Mouse (Mus musculus): ENCODE data around the gene Fli1. TPM values are rescaled to one million over a fixed set of nuclear protein-coding genes. Genes with fewer than 3 reads are reported as not detected.

The Fli1 gene
- polyA plus RNA-seq, 1 experiment from 2014 or later: 6.0 TPM

DNA sequence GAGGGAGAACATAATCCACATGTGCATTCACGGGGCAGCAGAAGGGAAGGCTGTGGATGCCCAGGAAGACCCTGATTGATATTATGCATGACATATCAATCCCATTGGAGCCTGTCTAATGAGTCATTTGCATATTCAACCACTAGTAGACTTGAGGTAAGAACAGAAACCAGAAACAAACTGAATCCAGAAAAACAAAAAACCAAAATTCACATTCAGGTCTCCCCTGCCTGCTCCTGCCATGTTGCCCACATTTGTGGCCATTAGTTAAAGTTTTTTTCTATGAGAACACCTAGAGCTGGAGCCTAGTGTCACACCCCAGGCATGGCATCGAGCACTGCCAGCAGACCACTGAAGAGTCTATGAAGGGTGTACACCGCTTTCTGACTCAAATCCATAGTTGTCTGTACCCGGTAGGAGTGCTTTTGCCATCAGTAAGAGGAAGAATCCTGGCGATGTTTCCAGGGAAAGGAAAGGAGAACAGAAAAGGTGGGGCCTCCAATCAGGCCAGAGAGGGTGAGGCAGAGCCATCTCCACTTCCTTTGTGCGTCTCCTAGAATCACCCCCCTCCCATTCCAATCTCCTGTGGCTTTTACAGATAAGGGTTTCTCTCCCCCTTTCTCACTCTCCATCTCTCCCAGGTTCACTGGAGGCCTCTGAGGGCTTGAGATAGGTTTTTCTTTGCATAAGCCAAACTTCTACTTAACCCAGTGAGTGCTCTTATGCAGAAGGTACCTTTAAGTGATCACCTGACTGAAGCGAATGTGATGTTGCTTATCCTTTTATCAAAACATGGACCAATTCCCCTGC, 32.0 kb downstream of the Fli1 start:
- no peak overlapping the region for H3K4me2 ChIP-seq (ENCODE audit: low read length)
- H3K36me3 ChIP-seq (ENCODE audit: control insufficient read depth, insufficient read depth, low read length): no peaks in the 10 kb centered on the region
- H3K4me1 ChIP-seq (ENCODE audit: control insufficient read depth, insufficient read depth, low read length): no peaks in the 10 kb centered on the region
- no peak overlapping the region for H3K9ac ChIP-seq (ENCODE audit: low read depth, low read length)
- WGBS: 89% methylated on average over 7 of the region's 7 CpGs
- H3K27ac ChIP-seq (ENCODE audit: low read length): no peak overlapping the region
- H3K27me3 ChIP-seq (ENCODE audit: control insufficient read depth, insufficient read depth, low read depth, low read length): peaks cover 3% of the 10 kb centered on the region; the same call in 1 of the 2 replicates
- ATAC-seq: no peak
- no peak overlapping the region for H3K4me3 ChIP-seq (ENCODE audit: low read depth, low read length)
- no peaks in the 10 kb centered on the region for H3K9me3 ChIP-seq (replicated peaks; ENCODE audit: control insufficient read depth, low read length, poor library complexity, severe bottlenecking)

DNA sequence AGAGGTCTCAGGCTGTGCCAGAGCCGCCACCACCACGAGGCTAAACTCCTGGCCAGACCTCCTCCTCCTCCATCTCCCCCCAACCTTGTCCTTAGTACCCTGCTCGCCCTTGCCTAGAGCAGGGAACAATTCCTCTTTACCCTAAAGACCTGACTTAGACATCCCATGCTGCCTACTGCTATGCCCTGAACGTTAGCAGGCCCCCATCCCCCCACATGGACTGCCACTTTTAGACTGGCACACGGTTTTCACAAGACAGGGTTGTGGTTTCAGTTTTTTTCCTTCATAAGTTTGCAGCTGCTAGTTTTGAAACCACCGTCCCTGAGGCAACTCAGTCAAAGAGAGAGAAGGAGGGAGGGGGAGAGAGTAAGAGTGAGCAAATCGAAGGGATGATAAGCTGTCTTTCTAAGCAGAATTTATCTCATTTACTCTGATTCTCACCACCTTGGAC, 32.9 kb downstream of the Fli1 start:
- ATAC-seq: no peak

DNA sequence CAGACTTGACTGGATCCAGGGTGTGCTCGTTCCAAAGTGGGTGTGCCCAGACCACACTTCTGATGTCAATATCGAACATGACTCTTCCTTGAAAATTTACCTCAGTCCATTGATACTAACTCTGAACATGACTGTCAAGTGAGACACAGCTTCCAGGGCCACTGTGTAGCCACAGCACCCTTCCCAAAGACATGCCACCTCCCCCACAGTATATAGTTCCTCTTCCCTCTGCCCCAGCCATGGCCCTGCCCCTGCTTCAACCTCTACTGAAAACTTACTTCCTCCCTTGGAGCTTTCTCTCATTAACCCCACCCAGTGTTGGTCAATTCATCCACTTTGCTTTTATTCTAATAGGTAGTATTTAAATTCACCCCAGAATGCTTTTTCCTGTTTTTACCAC, 34.0 kb downstream of the Fli1 start:
- Histone ChIP-seq H3K4me2 (ENCODE audit: low read length) (no peak overlapping the region), H3K4me3 (ENCODE audit: low read depth, low read length) (no peak overlapping the region), H3K9ac (ENCODE audit: low read depth, low read length) (no peak overlapping the region), H3K27me3 (ENCODE audit: control insufficient read depth, insufficient read depth, low read depth, low read length) (peaks cover 3% of the 10 kb centered on the region; the same call in 1 of the 2 replicates), H3K27ac (ENCODE audit: low read length) (no peak overlapping the region), H3K9me3 (replicated peaks; ENCODE audit: control insufficient read depth, low read length, poor library complexity, severe bottlenecking) (no peaks in the 10 kb centered on the region), H3K36me3 (ENCODE audit: control insufficient read depth, insufficient read depth, low read length) (no peaks in the 10 kb centered on the region), H3K4me1 (ENCODE audit: control insufficient read depth, insufficient read depth, low read length) (no peaks in the 10 kb centered on the region)
- WGBS: 92% methylated on average over 2 of the region's 2 CpGs
- no peak for ATAC-seq

More for the DNA sequence above, 32.9 kb downstream of the Fli1 start:
- no peaks in the 10 kb centered on the region for H3K36me3 ChIP-seq (ENCODE audit: control insufficient read depth, insufficient read depth, low read length)
- H3K9ac ChIP-seq (ENCODE audit: low read depth, low read length): no peak overlapping the region
- WGBS: 66% methylated on average over 7 of the region's 7 CpGs
- H3K4me2 ChIP-seq (ENCODE audit: low read length): no peak overlapping the region
- H3K27ac ChIP-seq (ENCODE audit: low read length): no peak overlapping the region
- no peaks in the 10 kb centered on the region for H3K4me1 ChIP-seq (ENCODE audit: control insufficient read depth, insufficient read depth, low read length)
- H3K9me3 ChIP-seq (replicated peaks; ENCODE audit: control insufficient read depth, low read length, poor library complexity, severe bottlenecking): no peaks in the 10 kb centered on the region
- H3K27me3 ChIP-seq (ENCODE audit: control insufficient read depth, insufficient read depth, low read depth, low read length): peaks cover 3% of the 10 kb centered on the region; the same call in 1 of the 2 replicates
- no peak overlapping the region for H3K4me3 ChIP-seq (ENCODE audit: low read depth, low read length)

DNA sequence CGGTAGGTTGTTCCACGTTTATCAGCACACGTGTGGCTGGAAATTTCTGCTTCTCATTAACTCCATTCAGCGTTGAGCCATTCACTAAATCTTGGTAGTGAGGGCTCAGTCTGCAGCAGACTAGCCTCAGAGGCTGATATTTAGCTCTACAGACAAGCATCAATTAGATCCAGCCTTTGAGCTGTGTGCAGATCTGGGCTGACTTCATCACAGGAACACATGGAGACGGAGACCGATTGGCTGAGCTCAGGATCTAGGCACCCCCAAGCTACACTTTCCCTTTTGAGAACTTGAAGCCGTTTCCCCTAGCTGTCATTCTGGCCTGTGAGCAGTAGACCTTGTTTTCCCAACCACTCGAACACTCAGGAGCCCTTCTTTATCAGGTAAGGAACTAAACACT, 34.5 kb downstream of the Fli1 start:
- no peak for ATAC-seq
- Histone ChIP-seq H3K27me3 (ENCODE audit: control insufficient read depth, insufficient read depth, low read depth, low read length) (peaks cover 3% of the 10 kb centered on the region; the same call in 1 of the 2 replicates), H3K36me3 (ENCODE audit: control insufficient read depth, insufficient read depth, low read length) (no peaks in the 10 kb centered on the region), H3K4me2 (ENCODE audit: low read length) (no peak overlapping the region), H3K9ac (ENCODE audit: low read depth, low read length) (no peak overlapping the region), H3K4me1 (ENCODE audit: control insufficient read depth, insufficient read depth, low read length) (no peaks in the 10 kb centered on the region), H3K4me3 (ENCODE audit: low read depth, low read length) (no peak overlapping the region), H3K27ac (ENCODE audit: low read length) (no peak overlapping the region), H3K9me3 (replicated peaks; ENCODE audit: control insufficient read depth, low read length, poor library complexity, severe bottlenecking) (no peaks in the 10 kb centered on the region)
- WGBS: 74% methylated on average over 8 of the region's 8 CpGs

DNA sequence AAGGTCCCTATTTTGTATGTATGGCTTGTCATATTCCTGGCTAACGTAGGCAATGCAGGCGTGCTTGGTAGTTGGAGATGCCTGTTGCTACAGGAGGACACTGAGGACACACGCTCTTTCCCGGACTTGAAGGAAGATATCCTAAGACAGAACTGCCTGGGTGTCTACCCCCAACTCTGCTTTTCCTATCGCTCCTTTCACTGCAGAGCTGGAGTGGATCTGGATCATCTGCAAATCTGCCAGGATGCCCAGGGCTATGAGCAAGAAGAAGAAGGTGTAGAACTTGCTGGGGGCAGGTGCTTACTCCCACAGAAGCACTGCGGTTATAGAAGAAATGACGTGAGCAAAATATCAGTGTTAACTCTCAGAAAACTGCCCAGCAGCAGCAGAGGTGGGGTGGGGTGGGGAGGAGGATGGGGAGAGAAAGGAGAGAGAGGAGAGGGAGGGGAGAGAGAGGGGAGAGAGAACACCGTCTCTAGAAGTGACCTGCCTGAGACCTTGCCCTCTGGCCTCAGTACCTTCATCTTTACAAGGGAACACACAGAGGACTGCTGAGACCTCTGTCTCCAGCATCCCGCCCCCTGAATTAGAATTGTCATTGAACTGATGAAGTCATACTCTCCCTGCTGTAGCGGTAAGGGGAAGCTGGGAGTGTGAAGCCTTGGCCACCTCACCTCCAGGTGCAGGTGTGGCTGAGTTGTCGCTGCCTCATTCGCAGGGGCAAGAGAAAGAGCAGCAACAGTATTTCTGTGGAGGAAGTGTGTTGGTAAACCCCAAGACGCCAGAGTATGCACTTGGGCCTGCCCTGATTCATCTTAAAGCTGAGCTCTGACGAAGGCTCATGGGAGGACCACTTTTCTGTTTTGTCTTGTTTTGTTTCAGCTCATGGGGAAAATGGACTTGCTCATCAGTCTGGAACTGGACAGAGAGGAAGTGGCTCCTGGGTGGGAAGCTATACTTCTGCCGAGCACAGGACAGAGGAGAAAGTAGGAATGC, 35.5 kb downstream of the Fli1 start:
- 72% methylated on average over 15 of the region's 15 CpGs for WGBS
- no peaks in the 10 kb centered on the region for H3K4me1 ChIP-seq (ENCODE audit: control insufficient read depth, insufficient read depth, low read length)
- no peak overlapping the region for H3K4me2 ChIP-seq (ENCODE audit: low read length)
- H3K27ac ChIP-seq (ENCODE audit: low read length): no peak overlapping the region
- H3K36me3 ChIP-seq (ENCODE audit: control insufficient read depth, insufficient read depth, low read length): no peaks in the 10 kb centered on the region
- no peaks in the 10 kb centered on the region for H3K9me3 ChIP-seq (replicated peaks; ENCODE audit: control insufficient read depth, low read length, poor library complexity, severe bottlenecking)
- H3K9ac ChIP-seq (ENCODE audit: low read depth, low read length): no peak overlapping the region
- peaks cover 3% of the 10 kb centered on the region; the same call in 1 of the 2 replicates for H3K27me3 ChIP-seq (ENCODE audit: control insufficient read depth, insufficient read depth, low read depth, low read length)
- H3K4me3 ChIP-seq (ENCODE audit: low read depth, low read length): no peak overlapping the region
- ATAC-seq: no peak

DNA sequence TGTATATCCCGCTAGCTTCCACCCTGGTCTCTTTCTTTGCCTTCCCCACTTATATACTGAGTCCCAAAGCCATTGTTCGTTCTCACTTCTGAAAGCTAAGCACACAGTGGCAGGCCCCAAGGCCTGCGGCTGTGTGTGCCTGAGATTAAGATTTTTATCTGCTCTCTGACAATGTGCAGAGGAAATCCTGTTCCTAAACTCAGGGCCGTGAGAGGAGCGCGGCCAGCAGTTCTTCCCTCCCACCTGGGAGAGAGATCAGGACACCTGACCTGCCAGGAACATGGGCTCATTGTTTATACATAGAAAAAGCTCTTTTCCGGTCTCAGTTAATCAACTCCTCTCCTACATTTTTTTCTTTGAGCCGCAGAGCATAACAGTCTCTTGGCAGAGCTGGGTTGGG, 36.5 kb downstream of the Fli1 start:
- no peak for ATAC-seq
- peaks cover 3% of the 10 kb centered on the region; the same call in 1 of the 2 replicates for H3K27me3 ChIP-seq (ENCODE audit: control insufficient read depth, insufficient read depth, low read depth, low read length)
- H3K27ac ChIP-seq (ENCODE audit: low read length): no peak overlapping the region
- H3K4me2 ChIP-seq (ENCODE audit: low read length): no peak overlapping the region
- H3K9me3 ChIP-seq (replicated peaks; ENCODE audit: control insufficient read depth, low read length, poor library complexity, severe bottlenecking): no peaks in the 10 kb centered on the region
- no peaks in the 10 kb centered on the region for H3K36me3 ChIP-seq (ENCODE audit: control insufficient read depth, insufficient read depth, low read length)
- H3K9ac ChIP-seq (ENCODE audit: low read depth, low read length): no peak overlapping the region
- H3K4me1 ChIP-seq (ENCODE audit: control insufficient read depth, insufficient read depth, low read length): no peaks in the 10 kb centered on the region
- no peak overlapping the region for H3K4me3 ChIP-seq (ENCODE audit: low read depth, low read length)
- 37% methylated on average over 8 of the region's 8 CpGs for whole genome bisulfite sequencing

DNA sequence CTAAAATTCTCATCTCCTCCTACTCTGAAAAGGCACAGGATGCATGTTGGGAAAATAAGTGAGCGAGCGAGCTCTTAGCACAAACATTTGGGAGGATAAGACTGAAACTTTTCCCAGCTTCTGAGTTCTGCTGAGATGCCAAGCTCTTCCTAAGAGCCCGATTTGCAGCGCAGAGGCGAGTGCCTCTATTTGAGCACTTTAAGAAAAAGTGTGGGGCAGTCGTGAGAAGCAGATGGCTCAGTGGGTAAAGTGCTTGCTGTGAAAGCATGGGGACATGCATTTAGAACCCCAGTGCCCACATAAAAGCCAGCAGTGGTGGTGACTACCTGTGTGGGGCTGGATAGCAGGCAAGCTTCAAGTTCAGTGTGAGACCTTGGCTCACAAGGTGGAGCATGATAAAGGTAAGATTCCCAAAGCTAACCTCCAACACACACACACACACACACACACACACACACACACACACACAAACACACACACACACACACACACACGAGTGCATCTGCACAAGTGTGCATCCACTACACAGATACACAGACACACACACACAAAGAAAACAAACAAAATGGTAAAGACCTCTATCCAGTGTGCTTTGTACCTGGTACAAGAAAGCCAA, 37.1 kb downstream of the Fli1 start:
- Histone ChIP-seq H3K36me3 (ENCODE audit: control insufficient read depth, insufficient read depth, low read length) (no peaks in the 10 kb centered on the region), H3K4me3 (ENCODE audit: low read depth, low read length) (no peak overlapping the region), H3K27ac (ENCODE audit: low read length) (no peak overlapping the region), H3K9ac (ENCODE audit: low read depth, low read length) (no peak overlapping the region), H3K27me3 (ENCODE audit: control insufficient read depth, insufficient read depth, low read depth, low read length) (peaks cover 3% of the 10 kb centered on the region; the same call in 1 of the 2 replicates), H3K9me3 (replicated peaks; ENCODE audit: control insufficient read depth, low read length, poor library complexity, severe bottlenecking) (no peaks in the 10 kb centered on the region), H3K4me2 (ENCODE audit: low read length) (no peak overlapping the region), H3K4me1 (ENCODE audit: control insufficient read depth, insufficient read depth, low read length) (no peaks in the 10 kb centered on the region)
- ATAC-seq: no peak
- WGBS: 85% methylated on average over 7 of the region's 7 CpGs

DNA sequence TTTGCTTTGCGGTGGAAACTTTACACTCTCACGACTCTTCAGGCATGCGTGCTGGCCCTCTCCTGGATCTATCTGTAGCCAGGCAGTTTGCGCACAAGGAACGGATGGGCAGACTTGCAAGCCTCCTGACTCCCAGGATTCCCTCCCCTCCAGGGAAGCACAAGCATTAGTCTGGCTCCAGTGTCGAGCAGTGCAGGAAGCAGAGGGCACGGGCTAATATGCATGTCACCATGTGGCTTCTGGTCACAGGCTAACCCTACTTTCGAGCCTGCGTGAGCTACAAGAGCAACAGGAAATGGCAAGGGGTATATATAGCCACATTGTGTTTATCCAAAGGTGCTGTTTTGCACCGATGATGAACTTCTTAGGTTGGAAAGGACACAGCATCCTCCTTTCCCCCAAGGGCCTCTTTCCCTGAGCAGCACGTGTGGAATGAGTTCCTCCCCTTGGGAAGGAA, 38.6 kb downstream of the Fli1 start:
- no peak overlapping the region for H3K4me3 ChIP-seq (ENCODE audit: low read depth, low read length)
- no peaks in the 10 kb centered on the region for H3K4me1 ChIP-seq (ENCODE audit: control insufficient read depth, insufficient read depth, low read length)
- 77% methylated on average over 11 of the region's 11 CpGs for WGBS
- H3K27ac ChIP-seq (ENCODE audit: low read length): no peak overlapping the region
- H3K27me3 ChIP-seq (ENCODE audit: control insufficient read depth, insufficient read depth, low read depth, low read length): peaks cover 3% of the 10 kb centered on the region; the same call in 1 of the 2 replicates
- no peaks in the 10 kb centered on the region for H3K9me3 ChIP-seq (replicated peaks; ENCODE audit: control insufficient read depth, low read length, poor library complexity, severe bottlenecking)
- no peak overlapping the region for H3K4me2 ChIP-seq (ENCODE audit: low read length)
- no peak overlapping the region for H3K9ac ChIP-seq (ENCODE audit: low read depth, low read length)
- no peaks in the 10 kb centered on the region for H3K36me3 ChIP-seq (ENCODE audit: control insufficient read depth, insufficient read depth, low read length)
- ATAC-seq: no peak

Data from midbrain, embryonic 16.5 days (tissue).